Mouse (Mus musculus): ENCODE data around the gene Acad10.

DNA sequence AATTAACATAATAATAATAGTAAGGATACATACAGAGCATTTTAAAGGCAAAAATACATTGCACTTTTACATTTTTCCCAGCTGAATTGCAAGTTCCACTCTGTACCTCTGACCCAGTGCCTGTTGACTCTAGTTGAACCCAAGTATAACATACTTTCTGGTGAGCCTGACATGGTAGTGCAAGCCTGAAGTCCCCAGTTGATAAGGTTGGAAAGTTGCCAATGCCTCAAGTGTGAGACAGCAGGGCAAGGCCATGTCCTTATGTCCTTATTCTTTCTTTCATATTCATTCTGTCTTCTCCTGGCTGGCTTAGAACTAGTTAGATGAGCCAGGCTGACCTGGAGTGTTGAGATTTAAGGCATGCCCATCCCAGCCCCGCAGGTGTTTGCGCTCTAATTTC, 21.9 kb upstream of the Acad10 start:
- TF ChIP-seq POLR2A (IDR thresholded peaks at IDR 0.05; ENCODE audit: insufficient read depth, low read depth, low read length): no peak
- TF ChIP-seq CTCF (IDR thresholded peaks at IDR 0.05; ENCODE audit: insufficient read depth, low read depth, low read length): no peak

Measured in olfactory bulb, adult 2 months (tissue).